Mouse (Mus musculus): Measurements from ENCODE around the gene Ssr2.

- TF ChIP-seq CTCF (IDR thresholded peaks at IDR 0.05) (no peak), POLR2A (IDR thresholded peaks at IDR 0.05; ENCODE audit: insufficient read depth, low read depth, low read length) (no peak), EP300 (IDR thresholded peaks at IDR 0.05; ENCODE audit: insufficient read depth, low read depth, low read length) (no peak)
Measured at GRCm38 (mm10) chr3:88624951-88625350, 49.3 kb downstream of the Ssr2 start.

All from heart, adult 2 months (tissue).